Mouse (Mus musculus) cerebellum, adult 9-10 months (tissue): ENCODE measurements at regions not wholly inside any gene's neighbourhood (a gene's known extent, or its start where the extent isn't known, plus 50 kb on each side); places are given as distances from the start of the nearest gene placed in this dataset.
"Not testable (repeated sequence)": the region's sequence is repeated elsewhere in the genome, so short reads cannot be mapped to it uniquely, and the experiment has no call there.

ENCODE experiments used
- DNase-seq: peaks from one replicate; pipeline ENCODE4 v3.0.0; 2022

GRCm38 (mm10) chr13:74969244-74969643 is 120.4 kb upstream of the Pcsk1 start:
- DNase-seq, result no peak

DNA sequence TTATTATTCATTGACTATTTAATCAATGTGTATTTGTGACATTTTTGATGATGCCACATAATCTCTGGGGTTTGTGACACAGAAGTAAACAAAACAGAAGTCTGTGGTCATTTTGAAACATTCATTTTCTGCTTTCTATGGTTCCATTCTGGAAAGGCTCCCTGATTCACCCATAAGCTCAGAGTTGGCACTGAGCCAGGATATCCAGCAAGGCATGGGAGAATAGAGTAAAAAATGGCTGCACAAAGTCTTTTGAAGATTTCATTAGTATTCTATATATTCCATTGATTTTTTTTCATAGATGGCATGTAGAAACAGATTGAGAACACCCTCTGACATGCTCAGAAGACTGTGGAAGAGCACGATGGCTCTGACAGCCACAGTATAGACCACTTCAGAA is 133.8 kb upstream of the Pcsk1 start:
- DNase-seq, result no peak

DNA sequence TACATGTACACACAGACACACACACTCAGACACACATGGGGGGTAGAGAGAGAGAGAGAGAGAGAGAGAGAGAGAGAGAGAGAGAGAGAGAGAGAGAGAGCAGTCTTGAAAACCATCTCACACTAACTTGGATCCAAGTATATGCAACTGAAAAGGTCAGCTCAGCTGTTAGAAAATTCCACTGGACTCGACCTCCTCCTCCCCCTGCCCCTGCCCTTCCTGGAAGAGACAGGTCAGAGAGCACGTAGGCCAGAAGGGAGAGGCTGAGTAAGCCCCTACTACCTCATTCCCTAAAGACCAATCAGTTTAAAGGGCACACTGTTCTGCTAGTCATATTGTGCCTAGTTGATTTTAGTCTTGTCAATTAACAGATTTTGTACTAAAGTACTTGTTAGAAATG is 105.0 kb upstream of the Cast start:
- DNase-seq, result not testable (repeated sequence)

DNA sequence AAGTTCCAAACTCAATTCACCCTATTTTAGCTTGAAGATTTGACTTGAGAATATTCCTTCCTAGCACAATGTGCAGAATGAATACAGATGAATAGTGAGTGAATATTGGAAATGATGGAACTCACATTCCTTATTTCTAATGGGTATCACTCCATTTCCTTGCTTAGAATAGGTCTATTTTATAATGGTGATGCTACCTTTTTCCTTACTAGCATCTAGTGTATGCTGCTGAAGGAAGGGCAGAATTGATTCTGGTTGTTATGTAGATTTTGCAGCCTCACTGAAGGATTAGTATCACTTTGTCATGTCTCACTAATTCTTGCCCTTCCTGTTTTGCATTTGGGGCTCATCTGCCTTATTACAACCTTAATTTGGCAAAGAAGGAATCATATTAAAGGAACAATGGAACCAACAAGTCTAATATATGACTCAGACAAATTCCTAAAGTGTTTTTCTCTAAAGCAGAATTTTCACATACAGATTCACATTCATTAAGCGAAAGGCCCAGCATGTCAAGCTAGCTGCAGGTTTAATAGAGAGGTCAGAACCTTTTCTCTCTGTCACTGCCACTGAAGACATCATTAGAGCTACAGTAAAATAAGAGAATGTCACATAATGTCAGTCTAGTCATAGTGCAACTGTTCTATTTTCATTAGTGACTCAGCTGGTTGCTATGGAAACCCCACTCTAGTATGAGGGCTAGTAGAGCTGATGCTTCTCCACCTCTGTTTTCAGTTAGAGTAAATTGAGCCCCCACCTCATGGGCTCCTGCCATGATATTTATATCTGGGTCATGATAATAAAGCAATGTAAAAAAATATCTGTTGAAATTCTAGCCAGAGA is 94.8 kb upstream of the Cast start:
- DNase-seq, result no peak

DNA sequence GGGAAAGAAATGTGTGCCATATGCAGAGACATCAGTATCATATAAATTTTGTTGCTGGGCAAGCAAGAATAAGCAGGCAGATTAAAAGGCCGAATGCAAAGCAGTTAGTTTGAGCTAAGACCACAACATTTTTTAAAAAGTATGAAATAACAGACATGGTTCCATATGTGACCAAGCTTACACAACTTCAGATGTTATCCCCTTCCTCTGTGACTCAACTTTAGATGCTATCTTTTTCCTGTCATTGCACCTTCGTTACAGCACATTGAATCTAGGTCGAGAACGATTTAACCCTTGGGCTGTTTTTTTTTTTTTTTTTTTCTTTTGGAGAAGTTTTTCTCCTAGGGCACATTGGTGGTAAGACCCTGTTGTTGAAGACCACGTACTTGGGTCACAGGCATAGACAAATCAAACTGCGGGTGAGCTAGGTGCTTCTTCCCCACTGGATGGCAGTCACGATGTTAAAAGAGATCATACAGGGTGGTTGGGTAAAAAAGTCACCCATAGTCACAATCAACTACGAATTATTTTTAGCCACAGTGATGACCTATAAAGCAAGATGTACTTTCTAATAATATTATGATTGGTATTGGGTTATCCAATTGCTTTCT is 81.4 kb upstream of the Cast start:
- no peak for DNase-seq

GRCm38 (mm10) chr13:74867720-74868119 is 59.1 kb upstream of the Cast start:
- DNase-seq, result no peak

GRCm38 (mm10) chr13:74864000-74864399 is 55.4 kb upstream of the Cast start:
- no peak for DNase-seq

GRCm38 (mm10) chr13:74861373-74861970 is 52.9 kb upstream of the Cast start:
- DNase-seq, result peak; percentile 5
